Mouse (Mus musculus) forebrain, embryonic 10.5 days (tissue): ENCODE measurements around the gene Atp11a. TPM values are rescaled to one million over a fixed set of nuclear protein-coding genes. Genes with fewer than 3 reads are reported as not detected.

ENCODE experiments used
- DNase-seq: peaks from one replicate; pipeline ENCODE4 v3.0.0-alpha.2; 2017; ENCODE audit warnings: low spot score; ENCODE audit errors: extremely low spot score
- H3K27ac ChIP-seq: fragments of 300-500 bp; sonication (generic); 2 replicates; pipeline ENCODE4 v1.5.1; 2016; ENCODE audit warnings: mild to moderate bottlenecking
- H3K27me3 ChIP-seq: fragments of 300-500 bp; sonication (generic); 2 replicates; pipeline ENCODE4 v1.6.1; 2016; ENCODE audit warnings: mild to moderate bottlenecking; ENCODE audit not compliant: poor library complexity, severe bottlenecking
- H3K36me3 ChIP-seq: fragments of 300-500 bp; sonication (generic); replicated peaks from 2 replicates; pipeline ENCODE4 v1.6.1; 2016; ENCODE audit warnings: mild to moderate bottlenecking, moderate library complexity
- H3K4me1 ChIP-seq: fragments of 300-500 bp; sonication (generic); 2 replicates; pipeline ENCODE4 v1.6.1; 2016
- H3K4me3 ChIP-seq: fragments of 300-500 bp; sonication (generic); 2 replicates; pipeline ENCODE4 v1.5.1; 2016; ENCODE audit warnings: mild to moderate bottlenecking, moderate library complexity
- H3K9me3 ChIP-seq: fragments of 300-500 bp; sonication (generic); 2 replicates; pipeline ENCODE4 v1.6.1; 2016; ENCODE audit warnings: mild to moderate bottlenecking, moderate library complexity
- WGBS: fragments of 180-500 bp; shearing (Covaris S2); methylation state at CpG from one replicate; pipeline ENCODE4 v1.1.7; 2016; 5-methylcytosine and 5-hydroxymethylcytosine counted together
- polyA plus RNA-seq: library from polyadenylated mRNA; unstranded; fragments of >200 nt; fragmentation: Nextera tagmentation; extraction: Ambion mirVana; gene quantifications from 2 replicates; pipeline ENCODE4 v1.2.1, GENCODE M21; 2016

Atp11a gene
- polyA plus RNA-seq, 1 experiment from 2014 or later: 9.6 TPM

GRCm38 (mm10) chr8:12775302-12775975 is 18.6 kb downstream of the Atp11a start:
- Histone ChIP-seq H3K36me3 (no peaks in the 10 kb centered on the region), H3K4me1 (peaks cover 22% of the 10 kb centered on the region), H3K4me3 (no peak overlapping the region), H3K27me3 (no peaks in the 10 kb centered on the region), H3K27ac (no peak overlapping the region), H3K9me3 (no peaks in the 10 kb centered on the region)
- WGBS: 88% methylated on average over 9 of the region's 9 CpGs
- no peak for DNase-seq

DNA sequence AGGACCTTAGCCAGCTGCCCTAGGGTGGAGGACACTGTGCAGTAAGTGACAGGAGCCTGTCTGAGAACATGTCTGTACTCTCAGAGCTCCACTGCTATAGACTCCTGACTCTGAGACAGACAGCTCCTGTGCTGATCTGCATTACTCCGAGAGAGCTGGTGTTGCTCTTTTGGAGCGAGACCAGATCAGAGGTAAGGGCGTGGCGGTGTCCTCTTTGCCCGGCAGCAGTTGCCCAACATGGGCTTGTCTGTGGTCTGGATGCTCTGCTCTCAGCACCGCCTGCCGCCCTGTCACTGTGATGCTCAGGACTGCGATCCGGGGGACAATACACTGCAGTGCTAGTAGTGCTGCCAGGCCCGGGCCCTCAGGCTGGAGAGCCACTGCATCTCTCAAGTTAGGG is 19.4 kb downstream of the Atp11a start:
- H3K4me1 ChIP-seq: peaks cover 22% of the 10 kb centered on the region
- H3K36me3 ChIP-seq: no peaks in the 10 kb centered on the region
- no peaks in the 10 kb centered on the region for H3K27me3 ChIP-seq
- H3K4me3 ChIP-seq: no peak overlapping the region
- no peak for DNase-seq
- H3K27ac ChIP-seq: no peak overlapping the region
- 88% methylated on average over 10 of the region's 10 CpGs for WGBS
- no peaks in the 10 kb centered on the region for H3K9me3 ChIP-seq

GRCm38 (mm10) chr8:12777171-12777570 is 20.4 kb downstream of the Atp11a start:
- Histone ChIP-seq H3K27ac (no peak overlapping the region), H3K4me1 (peaks cover 22% of the 10 kb centered on the region), H3K4me3 (no peak overlapping the region), H3K27me3 (no peaks in the 10 kb centered on the region), H3K36me3 (no peaks in the 10 kb centered on the region), H3K9me3 (no peaks in the 10 kb centered on the region)
- no peak for DNase-seq
- 77% methylated on average over 5 of the region's 5 CpGs for WGBS

GRCm38 (mm10) chr8:12779541-12779940 is 22.7 kb downstream of the Atp11a start:
- 91% methylated on average over 4 of the region's 4 CpGs for WGBS
- H3K9me3 ChIP-seq: no peaks in the 10 kb centered on the region
- no peak overlapping the region for H3K27ac ChIP-seq
- H3K36me3 ChIP-seq: peaks cover 12% of the 10 kb centered on the region; the same call in 1 of the 2 replicates
- no peaks in the 10 kb centered on the region for H3K27me3 ChIP-seq
- peaks cover 22% of the 10 kb centered on the region for H3K4me1 ChIP-seq
- no peak for DNase-seq
- no peak overlapping the region for H3K4me3 ChIP-seq

GRCm38 (mm10) chr8:12785508-12785907 is 28.7 kb downstream of the Atp11a start:
- 57% methylated on average over 8 of the region's 8 CpGs for WGBS
- peaks cover 26% of the 10 kb centered on the region for H3K4me1 ChIP-seq
- H3K27me3 ChIP-seq: no peaks in the 10 kb centered on the region
- peaks cover 12% of the 10 kb centered on the region; the same call in 1 of the 2 replicates for H3K36me3 ChIP-seq
- no peaks in the 10 kb centered on the region for H3K9me3 ChIP-seq
- no peak for DNase-seq
- no peak overlapping the region for H3K4me3 ChIP-seq
- 0 out of 2 replicates have a peak overlapping the region, but pooled peaks have one; percentile 1 for H3K27ac ChIP-seq

- H3K27me3 ChIP-seq: no peaks in the 10 kb centered on the region
- DNase-seq: no peak
- H3K36me3 ChIP-seq: peaks cover 12% of the 10 kb centered on the region; the same call in 1 of the 2 replicates
- H3K4me3 ChIP-seq: no peak overlapping the region
- peaks cover 26% of the 10 kb centered on the region for H3K4me1 ChIP-seq
- 88% methylated on average over 14 of the region's 14 CpGs for WGBS
- H3K27ac ChIP-seq: no peak overlapping the region
- H3K9me3 ChIP-seq: no peaks in the 10 kb centered on the region
Measured at GRCm38 (mm10) chr8:12786261-12786957, 29.6 kb downstream of the Atp11a start.

DNA sequence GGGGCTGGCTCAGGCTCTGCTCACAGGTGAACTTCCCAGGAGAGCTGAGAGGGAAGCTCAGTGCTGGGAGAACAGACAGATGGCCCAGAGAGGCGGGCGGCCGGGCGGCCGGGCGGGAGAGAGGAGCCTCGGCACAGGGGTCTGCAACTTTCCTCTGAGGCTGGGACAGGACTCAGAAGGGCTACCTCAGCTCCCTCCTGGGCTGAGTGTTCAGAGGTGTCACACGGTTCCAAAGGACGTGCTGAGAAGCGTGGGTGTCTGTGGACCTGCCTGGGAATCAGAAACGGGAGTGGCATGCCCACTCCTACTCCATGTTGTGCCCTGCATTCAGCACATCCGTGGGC is 30.1 kb downstream of the Atp11a start:
- Histone ChIP-seq H3K4me3 (no peak overlapping the region), H3K4me1 (peaks cover 26% of the 10 kb centered on the region), H3K9me3 (no peaks in the 10 kb centered on the region), H3K27ac (no peak overlapping the region), H3K27me3 (no peaks in the 10 kb centered on the region), H3K36me3 (peaks cover 12% of the 10 kb centered on the region; the same call in 1 of the 2 replicates)
- WGBS: 85% methylated on average over 12 of the region's 12 CpGs
- DNase-seq: no peak

- no peak for DNase-seq
- H3K36me3 ChIP-seq: peaks cover 12% of the 10 kb centered on the region; the same call in 1 of the 2 replicates
- no peaks in the 10 kb centered on the region for H3K27me3 ChIP-seq
- H3K4me1 ChIP-seq: peaks cover 26% of the 10 kb centered on the region
- WGBS: 74% methylated on average over 8 of the region's 8 CpGs
- H3K9me3 ChIP-seq: no peaks in the 10 kb centered on the region
- no peak overlapping the region; the same call in 1 of the 2 replicates for H3K27ac ChIP-seq
- no peak overlapping the region for H3K4me3 ChIP-seq
Measured at GRCm38 (mm10) chr8:12787427-12787826, 30.6 kb downstream of the Atp11a start.

DNA sequence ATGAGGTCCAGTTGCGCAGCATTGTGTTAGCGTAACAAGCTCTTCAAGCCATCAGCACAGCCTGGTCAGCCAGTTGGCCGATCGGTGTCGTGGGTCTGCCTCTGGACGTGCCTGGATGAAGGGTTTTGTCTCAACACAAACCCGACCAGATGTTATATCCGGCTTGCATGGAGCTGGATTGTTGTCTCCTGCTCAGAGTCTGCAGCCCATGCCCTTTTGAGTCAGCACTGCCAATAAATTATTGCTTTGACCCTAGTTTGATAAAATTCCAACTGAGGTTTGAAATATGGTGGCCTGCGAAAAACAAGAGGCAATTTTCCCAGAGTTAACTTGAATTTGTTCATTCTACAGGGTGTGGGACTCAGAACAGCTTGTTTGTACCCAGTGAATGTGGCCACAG is 31.9 kb downstream of the Atp11a start:
- 91% methylated on average over 9 of the region's 9 CpGs for WGBS
- Histone ChIP-seq H3K4me1 (peaks cover 26% of the 10 kb centered on the region), H3K27ac (no peak overlapping the region), H3K4me3 (no peak overlapping the region), H3K27me3 (no peaks in the 10 kb centered on the region), H3K9me3 (no peaks in the 10 kb centered on the region), H3K36me3 (peaks cover 5% of the 10 kb centered on the region; the same call in 1 of the 2 replicates)
- no peak for DNase-seq

DNA sequence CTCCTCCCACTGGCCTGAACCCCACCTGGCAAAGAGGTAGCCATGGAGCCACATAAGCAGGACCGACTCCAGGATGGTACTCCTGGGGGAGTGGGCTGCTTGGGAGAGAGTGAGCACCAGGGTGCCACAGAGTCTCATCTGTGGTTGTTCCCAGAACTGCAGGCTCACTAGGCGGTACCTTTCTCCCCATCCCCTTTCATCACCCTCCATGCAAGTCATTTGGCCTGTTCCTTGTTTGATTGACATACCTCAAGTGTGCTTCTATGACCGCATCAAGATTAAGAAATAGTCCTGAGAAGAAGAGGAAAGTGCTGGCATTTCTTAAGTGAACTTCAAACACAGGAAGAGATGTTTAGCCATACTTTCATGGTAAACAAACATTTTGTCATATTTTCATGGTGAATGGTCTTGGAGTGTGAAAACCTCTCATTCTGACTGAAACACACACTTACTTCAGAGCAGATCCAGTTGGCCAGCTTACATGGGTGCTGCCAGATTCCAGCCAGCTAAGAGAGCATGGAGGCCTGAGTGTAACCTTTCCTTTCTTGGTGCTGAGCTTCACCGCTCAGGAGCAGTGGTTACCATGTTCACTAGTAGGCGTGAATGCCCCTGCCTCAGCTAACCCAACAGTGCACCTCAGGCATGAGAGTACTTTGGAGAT is 38.3 kb downstream of the Atp11a start:
- 92% methylated on average over 5 of the region's 5 CpGs for WGBS
- Histone ChIP-seq H3K27me3 (no peaks in the 10 kb centered on the region), H3K9me3 (no peaks in the 10 kb centered on the region), H3K4me1 (peaks cover 17% of the 10 kb centered on the region), H3K4me3 (no peak overlapping the region), H3K27ac (no peak overlapping the region), H3K36me3 (peaks cover 3% of the 10 kb centered on the region; the same call in 1 of the 2 replicates)
- DNase-seq: no peak

DNA sequence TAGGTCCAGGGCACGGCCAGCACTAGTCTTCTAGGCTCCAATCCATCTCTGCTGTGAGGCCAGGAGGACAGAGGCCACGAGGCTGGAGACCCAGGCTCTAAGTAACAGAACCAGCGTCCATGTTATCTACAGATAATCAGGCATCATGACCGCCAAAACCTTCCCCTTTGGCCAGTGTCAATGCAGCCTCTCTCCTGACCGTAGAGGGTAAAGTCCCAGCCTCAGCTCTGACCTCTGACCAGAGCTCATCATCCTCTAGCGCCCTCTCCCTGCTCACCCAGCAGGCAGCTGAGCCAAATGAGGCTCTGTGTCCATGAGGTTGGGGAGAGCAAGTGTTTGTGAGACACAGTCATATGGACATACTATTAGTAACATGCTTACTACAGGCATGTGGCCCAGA is 42.3 kb downstream of the Atp11a start:
- DNase-seq: no peak
- Histone ChIP-seq H3K4me1 (peaks cover 40% of the 10 kb centered on the region), H3K27me3 (no peaks in the 10 kb centered on the region), H3K9me3 (no peaks in the 10 kb centered on the region), H3K36me3 (peaks cover 2% of the 10 kb centered on the region; the same call in 1 of the 2 replicates), H3K27ac (no peak overlapping the region), H3K4me3 (no peak overlapping the region)
- WGBS: 72% methylated on average over 6 of the region's 6 CpGs

GRCm38 (mm10) chr8:12799832-12800231 is 43.0 kb downstream of the Atp11a start:
- Histone ChIP-seq H3K4me3 (no peak overlapping the region), H3K27me3 (no peaks in the 10 kb centered on the region), H3K36me3 (no peaks in the 10 kb centered on the region; the same call in 1 of the 2 replicates), H3K4me1 (peaks cover 44% of the 10 kb centered on the region), H3K27ac (peak overlapping the region; percentile 37; the same call in 1 of the 2 replicates), H3K9me3 (no peaks in the 10 kb centered on the region)
- 74% methylated on average over 6 of the region's 6 CpGs for WGBS
- no peak for DNase-seq

- H3K27me3 ChIP-seq: no peaks in the 10 kb centered on the region
- 70% methylated on average over 2 of the region's 2 CpGs for WGBS
- DNase-seq: no peak
- H3K4me1 ChIP-seq: peaks cover 44% of the 10 kb centered on the region
- H3K9me3 ChIP-seq: no peaks in the 10 kb centered on the region
- no peak overlapping the region for H3K4me3 ChIP-seq
- H3K36me3 ChIP-seq: no peaks in the 10 kb centered on the region
- H3K27ac ChIP-seq: no peak overlapping the region
Measured at GRCm38 (mm10) chr8:12800246-12800645, 43.4 kb downstream of the Atp11a start.
